Mouse (Mus musculus) bone marrow macrophage, adult 2 months (primary cell): ENCODE data around the gene Hnf1a.

Experiments used
- CTCF ChIP-seq: IDR thresholded peaks from 2 replicates; pipeline ENCODE4 v1.5.1; 2012; ENCODE audit warnings: low read depth, mild to moderate bottlenecking, low read length, moderate library complexity
- POLR2A ChIP-seq: IDR thresholded peaks from 2 replicates; pipeline ENCODE4 v1.6.1; 2012; ENCODE audit warnings: mild to moderate bottlenecking, low read depth, low read length, borderline replicate concordance

- TF ChIP-seq POLR2A = no peak
- TF ChIP-seq CTCF = no peak
These were observed 37.4 kb upstream of the Hnf1a start for GRCm38 (mm10) chr5:115008307-115008706.
